Mouse (Mus musculus) kidney, embryonic 15.5 days (tissue): Measurements from ENCODE around the gene Col4a4. TPM values are rescaled to one million over a fixed set of nuclear protein-coding genes. Genes with fewer than 3 reads are reported as not detected.
A peak's percentile ranks its signal among the peaks of the same experiment; 100 is the strongest.

Experiments used
- ATAC-seq: fragments of 200-750 bp; cut with Nextera tagmentation; replicated peaks from 2 replicates; pipeline ENCODE4 v1.8.0; 2017; ENCODE audit warnings: moderate TSS enrichment; ENCODE audit not compliant: low FRiP score
- H3K27ac ChIP-seq: fragments of 300-500 bp; sonication (generic); 2 replicates; pipeline ENCODE4 v1.5.1; 2015; ENCODE audit warnings: mild to moderate bottlenecking, inconsistent platforms
- H3K27me3 ChIP-seq: fragments of 300-500 bp; sonication (generic); 2 replicates; pipeline ENCODE4 v1.6.1; 2015; ENCODE audit warnings: inconsistent platforms
- H3K36me3 ChIP-seq: fragments of 300-500 bp; sonication (generic); 2 replicates; pipeline ENCODE4 v1.6.1; 2015; ENCODE audit warnings: inconsistent platforms
- H3K4me1 ChIP-seq: fragments of 300-500 bp; sonication (generic); 2 replicates; pipeline ENCODE4 v1.6.1; 2015; ENCODE audit warnings: inconsistent platforms
- H3K4me2 ChIP-seq: fragments of 300-500 bp; sonication (generic); 2 replicates; pipeline ENCODE4 v1.6.1; 2015; ENCODE audit warnings: moderate library complexity, mild to moderate bottlenecking, inconsistent platforms
- H3K4me3 ChIP-seq: fragments of 300-500 bp; sonication (generic); replicated peaks from 2 replicates; pipeline ENCODE4 v1.5.1; 2015; ENCODE audit warnings: mild to moderate bottlenecking, inconsistent platforms
- H3K9ac ChIP-seq: fragments of 300-500 bp; sonication (generic); 2 replicates; pipeline ENCODE4 v1.6.1; 2015; ENCODE audit warnings: mild to moderate bottlenecking, inconsistent platforms
- H3K9me3 ChIP-seq: fragments of 300-500 bp; sonication (generic); replicated peaks from 2 replicates; pipeline ENCODE4 v1.6.1; 2016; ENCODE audit warnings: inconsistent platforms
- WGBS: fragments of 180-500 bp; shearing (Covaris S2); methylation state at CpG from one replicate; pipeline ENCODE4 v1.1.7; 2015; ENCODE audit warnings: mixed read lengths; 5-methylcytosine and 5-hydroxymethylcytosine counted together
- polyA plus RNA-seq: library from polyadenylated mRNA; unstranded; fragments of >200 nt; fragmentation: Nextera tagmentation; extraction: Ambion mirVana; gene quantifications from 2 replicates; pipeline ENCODE4 v1.2.1, GENCODE M21; 2015

Gene Col4a4
- polyA plus RNA-seq, 1 experiment from 2014 or later: 3.4 TPM

- Histone ChIP-seq H3K27me3 (no peaks in the 10 kb centered on the region), H3K36me3 (no peaks in the 10 kb centered on the region), H3K4me3 (no peak overlapping the region), H3K9me3 (no peaks in the 10 kb centered on the region), H3K27ac (no peak overlapping the region), H3K9ac (no peak overlapping the region), H3K4me2 (no peak overlapping the region), H3K4me1 (0 out of 2 replicates have a peak, but pooled peaks cover 6% of the 10 kb centered on the region)
- ATAC-seq: no peak
- WGBS: 82% methylated on average over 3 of the region's 3 CpGs
Observed at GRCm38 (mm10) chr1:82437273-82437672, 149.4 kb downstream of the Col4a4 start.

GRCm38 (mm10) chr1:82433649-82434005 lies 153.0 kb downstream of the Col4a4 start:
- 0 out of 2 replicates have a peak, but pooled peaks cover 9% of the 10 kb centered on the region for H3K4me1 ChIP-seq
- H3K9ac ChIP-seq: no peak overlapping the region
- no peaks in the 10 kb centered on the region for H3K27me3 ChIP-seq
- WGBS: 73% methylated on average over 5 of the region's 5 CpGs
- no peak overlapping the region for H3K4me2 ChIP-seq
- H3K36me3 ChIP-seq: no peaks in the 10 kb centered on the region
- H3K4me3 ChIP-seq: no peak overlapping the region
- H3K27ac ChIP-seq: no peak overlapping the region
- no peaks in the 10 kb centered on the region for H3K9me3 ChIP-seq
- ATAC-seq: no peak

- 62% methylated on average over 15 of the region's 15 CpGs for WGBS
- Histone ChIP-seq H3K27me3 (no peaks in the 10 kb centered on the region), H3K9ac (no peak overlapping the region), H3K4me3 (no peak overlapping the region), H3K27ac (0 out of 2 replicates have a peak overlapping the region, but pooled peaks have one; percentile 6), H3K4me1 (0 out of 2 replicates have a peak, but pooled peaks cover 9% of the 10 kb centered on the region), H3K36me3 (no peaks in the 10 kb centered on the region), H3K9me3 (no peaks in the 10 kb centered on the region), H3K4me2 (no peak overlapping the region)
- ATAC-seq: peak; percentile 78; the same call in 1 of the 2 replicates
Observed at GRCm38 (mm10) chr1:82432919-82433648, 153.6 kb downstream of the Col4a4 start.

- no peak overlapping the region for H3K9ac ChIP-seq
- H3K9me3 ChIP-seq: no peaks in the 10 kb centered on the region
- peak overlapping the region; percentile 57 for H3K27ac ChIP-seq
- H3K4me2 ChIP-seq: no peak overlapping the region
- H3K4me1 ChIP-seq: peaks cover 14% of the 10 kb centered on the region; the same call in 1 of the 2 replicates
- H3K36me3 ChIP-seq: no peaks in the 10 kb centered on the region
- H3K4me3 ChIP-seq: no peak overlapping the region
- H3K27me3 ChIP-seq: no peaks in the 10 kb centered on the region
- 43% methylated on average over 1 of the region's 1 CpGs for WGBS
- 0 out of 2 replicates have a peak, but pooled peaks have one; percentile 43 for ATAC-seq
Observed at GRCm38 (mm10) chr1:82429061-82429460, 157.6 kb downstream of the Col4a4 start.

GRCm38 (mm10) chr1:82427729-82428128 lies 158.9 kb downstream of the Col4a4 start:
- Histone ChIP-seq H3K9ac (no peak overlapping the region), H3K4me1 (peaks cover 9% of the 10 kb centered on the region; the same call in 1 of the 2 replicates), H3K9me3 (no peaks in the 10 kb centered on the region), H3K4me2 (no peak overlapping the region), H3K36me3 (no peaks in the 10 kb centered on the region), H3K27me3 (no peaks in the 10 kb centered on the region), H3K27ac (no peak overlapping the region), H3K4me3 (no peak overlapping the region)
- WGBS: 31% methylated on average over 5 of the region's 5 CpGs
- 0 out of 2 replicates have a peak, but pooled peaks have one; percentile 62 for ATAC-seq

- H3K9me3 ChIP-seq: no peaks in the 10 kb centered on the region
- no peak overlapping the region for H3K4me2 ChIP-seq
- H3K27me3 ChIP-seq: no peaks in the 10 kb centered on the region
- H3K9ac ChIP-seq: no peak overlapping the region
- H3K36me3 ChIP-seq: no peaks in the 10 kb centered on the region
- no peak overlapping the region for H3K4me3 ChIP-seq
- peaks cover 18% of the 10 kb centered on the region for H3K4me1 ChIP-seq
- ATAC-seq: no peak
- WGBS: 83% methylated on average over 4 of the region's 4 CpGs
- H3K27ac ChIP-seq: no peak overlapping the region
Observed at GRCm38 (mm10) chr1:82415641-82416040, 171.0 kb downstream of the Col4a4 start.

GRCm38 (mm10) chr1:82414434-82415045 lies 172.1 kb downstream of the Col4a4 start:
- H3K9ac ChIP-seq: no peak overlapping the region
- no peaks in the 10 kb centered on the region for H3K27me3 ChIP-seq
- no peaks in the 10 kb centered on the region for H3K9me3 ChIP-seq
- no peak overlapping the region for H3K27ac ChIP-seq
- no peak for ATAC-seq
- no peaks in the 10 kb centered on the region for H3K36me3 ChIP-seq
- H3K4me2 ChIP-seq: no peak overlapping the region
- H3K4me1 ChIP-seq: peaks cover 21% of the 10 kb centered on the region
- no peak overlapping the region for H3K4me3 ChIP-seq
- 85% methylated on average over 3 of the region's 3 CpGs for WGBS

- Histone ChIP-seq H3K27me3 (no peaks in the 10 kb centered on the region), H3K27ac (0 out of 2 replicates have a peak overlapping the region, but pooled peaks have one; percentile 22), H3K4me3 (no peak overlapping the region), H3K4me1 (peaks cover 21% of the 10 kb centered on the region), H3K36me3 (no peaks in the 10 kb centered on the region), H3K4me2 (no peak overlapping the region), H3K9me3 (no peaks in the 10 kb centered on the region), H3K9ac (no peak overlapping the region)
- 50% methylated on average over 4 of the region's 4 CpGs for WGBS
- no peak for ATAC-seq
Observed at GRCm38 (mm10) chr1:82412085-82412484, 174.6 kb downstream of the Col4a4 start.

- H3K36me3 ChIP-seq: no peaks in the 10 kb centered on the region
- H3K27ac ChIP-seq: no peak overlapping the region
- 80% methylated on average over 5 of the region's 5 CpGs for WGBS
- no peak overlapping the region for H3K9ac ChIP-seq
- no peaks in the 10 kb centered on the region for H3K27me3 ChIP-seq
- H3K4me3 ChIP-seq: no peak overlapping the region
- H3K4me1 ChIP-seq: peaks cover 21% of the 10 kb centered on the region
- H3K4me2 ChIP-seq: no peak overlapping the region
- ATAC-seq: peak; percentile 49; the same call in 1 of the 2 replicates
- no peaks in the 10 kb centered on the region for H3K9me3 ChIP-seq
Observed at GRCm38 (mm10) chr1:82411521-82411920, 175.1 kb downstream of the Col4a4 start.

- Histone ChIP-seq H3K27me3 (no peaks in the 10 kb centered on the region), H3K9me3 (no peaks in the 10 kb centered on the region), H3K4me1 (peaks cover 21% of the 10 kb centered on the region), H3K36me3 (no peaks in the 10 kb centered on the region), H3K27ac (no peak overlapping the region), H3K4me3 (no peak overlapping the region), H3K4me2 (no peak overlapping the region), H3K9ac (no peak overlapping the region)
- WGBS: 35% methylated on average over 3 of the region's 3 CpGs
- peak; percentile 43; the same call in 1 of the 2 replicates for ATAC-seq
Observed at GRCm38 (mm10) chr1:82410548-82410947, 176.1 kb downstream of the Col4a4 start.

- Histone ChIP-seq H3K4me1 (peaks cover 21% of the 10 kb centered on the region), H3K4me3 (no peak overlapping the region), H3K9ac (no peak overlapping the region), H3K27me3 (no peaks in the 10 kb centered on the region), H3K9me3 (no peaks in the 10 kb centered on the region), H3K36me3 (no peaks in the 10 kb centered on the region), H3K4me2 (no peak overlapping the region), H3K27ac (no peak overlapping the region)
- ATAC-seq: no peak
- WGBS: 88% methylated on average over 9 of the region's 9 CpGs
Observed at GRCm38 (mm10) chr1:82409271-82409670, 177.4 kb downstream of the Col4a4 start.

GRCm38 (mm10) chr1:82407786-82408185 lies 178.9 kb downstream of the Col4a4 start:
- 85% methylated on average over 3 of the region's 3 CpGs for WGBS
- H3K36me3 ChIP-seq: no peaks in the 10 kb centered on the region
- no peaks in the 10 kb centered on the region for H3K9me3 ChIP-seq
- H3K9ac ChIP-seq: no peak overlapping the region
- peaks cover 21% of the 10 kb centered on the region for H3K4me1 ChIP-seq
- H3K27ac ChIP-seq: no peak overlapping the region
- H3K4me3 ChIP-seq: no peak overlapping the region
- no peaks in the 10 kb centered on the region for H3K27me3 ChIP-seq
- ATAC-seq: no peak
- H3K4me2 ChIP-seq: no peak overlapping the region
